Mouse (Mus musculus): Measurements from ENCODE around the gene Zmiz1. TPM values are rescaled to one million over a fixed set of nuclear protein-coding genes. Genes with fewer than 3 reads are reported as not detected.

Zmiz1 gene
- polyA plus RNA-seq, 1 experiment from 2014 or later = 4.3 TPM

GRCm38 (mm10) chr14:25540172-25540571 lies 81.2 kb downstream of the Zmiz1 start:
- H3K27me3 ChIP-seq (ENCODE audit: insufficient read depth, low read length) = no peaks in the 10 kb centered on the region
- peaks cover 36% of the 10 kb centered on the region for H3K36me3 ChIP-seq (replicated peaks; ENCODE audit: insufficient read depth, low read length)
- ATAC-seq = no peak
- H3K9ac ChIP-seq (replicated peaks) = no peak overlapping the region
- 59% methylated on average over 4 of the region's 4 CpGs for WGBS (ENCODE audit: insufficient replicate concordance)
- no peak overlapping the region for H3K4me3 ChIP-seq (ENCODE audit: low read depth, low read length)
- peaks cover 11% of the 10 kb centered on the region for H3K4me1 ChIP-seq (ENCODE audit: insufficient read depth)
- no peak overlapping the region for H3K4me2 ChIP-seq (ENCODE audit: low read depth, low read length)
- H3K27ac ChIP-seq (ENCODE audit: low read depth) = no peak overlapping the region
- DNase-seq = no peak
- H3K9me3 ChIP-seq (ENCODE audit: low read length) = no peaks in the 10 kb centered on the region
- TF ChIP-seq CTCF (IDR thresholded peaks at IDR 0.05; ENCODE audit: low read depth) (no peak), EP300 (IDR thresholded peaks at IDR 0.05; ENCODE audit: low read depth) (no peak)

GRCm38 (mm10) chr14:25541213-25541612 lies 82.2 kb downstream of the Zmiz1 start:
- Histone ChIP-seq H3K27me3 (ENCODE audit: insufficient read depth, low read length) (no peaks in the 10 kb centered on the region), H3K4me2 (ENCODE audit: low read depth, low read length) (no peak overlapping the region), H3K27ac (ENCODE audit: low read depth) (no peak overlapping the region), H3K4me3 (ENCODE audit: low read depth, low read length) (no peak overlapping the region), H3K9me3 (ENCODE audit: low read length) (no peaks in the 10 kb centered on the region), H3K4me1 (ENCODE audit: insufficient read depth) (peaks cover 8% of the 10 kb centered on the region), H3K36me3 (replicated peaks; ENCODE audit: insufficient read depth, low read length) (peaks cover 40% of the 10 kb centered on the region), H3K9ac (replicated peaks) (no peak overlapping the region)
- DNase-seq (no peak), ATAC-seq (no peak)
- WGBS (ENCODE audit: insufficient replicate concordance) = 73% methylated on average over 5 of the region's 5 CpGs
- no peak for TF ChIP-seq CTCF (IDR thresholded peaks at IDR 0.05; ENCODE audit: low read depth)
- no peak for TF ChIP-seq EP300 (IDR thresholded peaks at IDR 0.05; ENCODE audit: low read depth)

- Histone ChIP-seq H3K36me3 (replicated peaks; ENCODE audit: insufficient read depth, low read length) (peaks cover 26% of the 10 kb centered on the region), H3K4me2 (ENCODE audit: low read depth, low read length) (no peak overlapping the region), H3K27ac (ENCODE audit: low read depth) (no peak overlapping the region), H3K4me3 (ENCODE audit: low read depth, low read length) (no peak overlapping the region), H3K9ac (replicated peaks) (no peak overlapping the region), H3K27me3 (ENCODE audit: insufficient read depth, low read length) (no peaks in the 10 kb centered on the region), H3K4me1 (ENCODE audit: insufficient read depth) (peaks cover 11% of the 10 kb centered on the region), H3K9me3 (ENCODE audit: low read length) (no peaks in the 10 kb centered on the region)
- WGBS (ENCODE audit: insufficient replicate concordance) = 86% methylated on average over 4 of the region's 4 CpGs
- TF ChIP-seq EP300 (IDR thresholded peaks at IDR 0.05; ENCODE audit: low read depth) (no peak), CTCF (IDR thresholded peaks at IDR 0.05; ENCODE audit: low read depth) (no peak)
- ATAC-seq = no peak
- DNase-seq = no peak
Observed at GRCm38 (mm10) chr14:25543098-25543497, 84.1 kb downstream of the Zmiz1 start.

DNA sequence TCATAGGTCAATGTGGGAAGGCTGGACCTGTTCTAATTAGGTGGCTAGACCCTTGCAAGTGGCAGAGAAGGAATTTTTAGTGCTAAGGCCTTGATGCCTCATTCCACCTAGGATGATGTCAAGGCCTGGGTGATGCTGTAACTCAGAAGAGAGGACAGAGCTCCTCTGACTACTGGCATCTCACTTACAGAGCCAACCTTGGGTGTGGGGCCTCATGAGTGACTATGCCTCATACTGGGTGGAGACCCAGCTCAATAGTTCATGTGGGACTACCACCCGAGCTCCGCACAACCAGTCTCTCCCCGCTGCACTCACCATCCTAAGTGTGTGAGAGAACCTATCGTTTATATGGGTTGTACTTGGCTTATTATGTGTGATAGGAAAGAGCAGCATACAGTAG lies 84.9 kb downstream of the Zmiz1 start:
- Histone ChIP-seq H3K9ac (replicated peaks) (no peak overlapping the region), H3K27ac (ENCODE audit: low read depth) (no peak overlapping the region), H3K4me1 (ENCODE audit: insufficient read depth) (peaks cover 12% of the 10 kb centered on the region), H3K27me3 (ENCODE audit: insufficient read depth, low read length) (no peaks in the 10 kb centered on the region), H3K36me3 (replicated peaks; ENCODE audit: insufficient read depth, low read length) (peaks cover 26% of the 10 kb centered on the region), H3K9me3 (ENCODE audit: low read length) (no peaks in the 10 kb centered on the region), H3K4me3 (ENCODE audit: low read depth, low read length) (no peak overlapping the region), H3K4me2 (ENCODE audit: low read depth, low read length) (no peak overlapping the region)
- TF ChIP-seq EP300 (IDR thresholded peaks at IDR 0.05; ENCODE audit: low read depth) (no peak), CTCF (IDR thresholded peaks at IDR 0.05; ENCODE audit: low read depth) (no peak)
- ATAC-seq = no peak
- DNase-seq = no peak
- WGBS (ENCODE audit: insufficient replicate concordance) = 83% methylated on average over 4 of the region's 4 CpGs

DNA sequence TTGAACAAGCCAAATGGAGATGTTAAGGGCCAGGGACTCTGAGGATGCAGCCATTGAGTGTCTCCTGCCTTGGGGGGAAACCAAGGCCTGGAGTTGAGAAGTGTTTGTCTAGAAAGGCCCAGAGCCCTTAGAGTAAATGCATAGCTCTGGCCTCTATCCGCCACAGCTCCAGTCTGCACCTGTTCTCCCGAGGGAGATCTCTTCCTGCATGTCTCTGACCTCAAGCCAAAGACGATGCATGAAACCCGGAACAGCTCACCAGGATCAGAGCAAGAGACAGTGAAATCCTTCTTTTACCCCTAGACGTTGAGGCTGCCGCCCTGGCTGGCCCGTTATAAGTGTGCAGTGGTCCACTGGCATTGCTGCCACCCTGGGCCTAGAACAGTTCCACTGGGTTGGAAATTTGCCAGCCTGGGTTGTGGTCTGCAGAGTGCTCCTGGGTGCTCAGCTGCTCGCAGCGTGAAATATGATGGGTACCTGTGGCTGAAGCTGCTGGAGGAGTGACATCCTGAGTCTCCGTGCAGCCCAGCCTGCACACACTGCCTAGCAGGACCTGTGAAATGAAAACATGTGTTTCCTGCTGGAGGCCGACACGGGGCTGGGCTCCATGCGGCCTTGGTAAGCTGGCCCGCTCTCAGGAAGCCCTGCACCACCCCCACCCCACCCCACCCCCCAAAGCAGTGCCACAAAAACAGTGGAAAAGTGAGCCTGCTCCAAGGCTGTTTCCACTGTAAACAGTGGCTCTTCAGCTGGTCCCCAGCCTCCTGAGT lies 88.1 kb downstream of the Zmiz1 start:
- peak; percentile 29; the same call in 1 of the 2 replicates for ATAC-seq
- H3K27ac ChIP-seq (ENCODE audit: low read depth) = peak overlapping the region; percentile 40; the same call in 1 of the 2 replicates

GRCm38 (mm10) chr14:25547882-25548281 lies 88.9 kb downstream of the Zmiz1 start:
- H3K27ac ChIP-seq (ENCODE audit: low read depth) = peak overlapping the region; percentile 40; the same call in 1 of the 2 replicates
- 48% methylated on average over 9 of the region's 9 CpGs for WGBS (ENCODE audit: insufficient replicate concordance)

More for the DNA sequence above, 88.1 kb downstream of the Zmiz1 start:
- 44% methylated on average over 14 of the region's 14 CpGs for WGBS (ENCODE audit: insufficient replicate concordance)
- TF ChIP-seq EP300 (IDR thresholded peaks at IDR 0.05; ENCODE audit: low read depth) (no peak), CTCF (IDR thresholded peaks at IDR 0.05; ENCODE audit: low read depth) (no peak)
- Histone ChIP-seq H3K4me2 (ENCODE audit: low read depth, low read length) (no peak overlapping the region), H3K9ac (replicated peaks) (no peak overlapping the region), H3K9me3 (ENCODE audit: low read length) (no peaks in the 10 kb centered on the region), H3K4me3 (ENCODE audit: low read depth, low read length) (no peak overlapping the region), H3K36me3 (replicated peaks; ENCODE audit: insufficient read depth, low read length) (peaks cover 22% of the 10 kb centered on the region), H3K4me1 (ENCODE audit: insufficient read depth) (peaks cover 10% of the 10 kb centered on the region), H3K27me3 (ENCODE audit: insufficient read depth, low read length) (no peaks in the 10 kb centered on the region)
- DNase-seq = no peak

More at GRCm38 (mm10) chr14:25547882-25548281, 88.9 kb downstream of the Zmiz1 start:
- no peak overlapping the region for H3K9ac ChIP-seq (replicated peaks)
- H3K27me3 ChIP-seq (ENCODE audit: insufficient read depth, low read length) = no peaks in the 10 kb centered on the region
- ATAC-seq (no peak), DNase-seq (no peak)
- no peak overlapping the region for H3K4me2 ChIP-seq (ENCODE audit: low read depth, low read length)
- H3K36me3 ChIP-seq (replicated peaks; ENCODE audit: insufficient read depth, low read length) = peaks cover 22% of the 10 kb centered on the region
- H3K9me3 ChIP-seq (ENCODE audit: low read length) = no peaks in the 10 kb centered on the region
- TF ChIP-seq CTCF (IDR thresholded peaks at IDR 0.05; ENCODE audit: low read depth) = no peak
- no peak overlapping the region for H3K4me3 ChIP-seq (ENCODE audit: low read depth, low read length)
- H3K4me1 ChIP-seq (ENCODE audit: insufficient read depth) = peaks cover 10% of the 10 kb centered on the region
